Mouse (Mus musculus) c-Kit-negative CD71-positive TER-119-positive erythroid progenitor cells, embryonic 14.5 days (primary cell): ENCODE results near the gene Pml.
"Not testable (repeated sequence)": the region's sequence is repeated elsewhere in the genome, so short reads cannot be mapped to it uniquely, and the experiment has no call there.

Experiments used
- DNase-seq: peaks from one replicate; pipeline ENCODE4 v3.0.0-alpha.2; 2013; ENCODE audit warnings: low read depth, low spot score

Gene Pml

GRCm38 (mm10) chr9:58271551-58271950 is 22.0 kb upstream of the Pml start:
- DNase-seq = not testable (repeated sequence)

- no peak for DNase-seq
Observed at GRCm38 (mm10) chr9:58271109-58271508, 21.5 kb upstream of the Pml start.

GRCm38 (mm10) chr9:58270081-58270480 is 20.5 kb upstream of the Pml start:
- DNase-seq = no peak

- no peak for DNase-seq
Observed at GRCm38 (mm10) chr9:58268384-58269313, 19.1 kb upstream of the Pml start.

GRCm38 (mm10) chr9:58267046-58267445 is 17.5 kb upstream of the Pml start:
- no peak for DNase-seq

GRCm38 (mm10) chr9:58266571-58267011 is 17.0 kb upstream of the Pml start:
- no peak for DNase-seq

- no peak for DNase-seq
Observed at GRCm38 (mm10) chr9:58265368-58265767, 15.8 kb upstream of the Pml start.

- no peak for DNase-seq
Observed at GRCm38 (mm10) chr9:58262507-58262906, 12.9 kb upstream of the Pml start.

GRCm38 (mm10) chr9:58255704-58256685 is 6.4 kb upstream of the Pml start:
- DNase-seq = no peak

GRCm38 (mm10) chr9:58255105-58255504 is 5.5 kb upstream of the Pml start:
- no peak for DNase-seq

- DNase-seq = not testable (repeated sequence)
Observed at GRCm38 (mm10) chr9:58253805-58254122, 4.2 kb upstream of the Pml start.

- DNase-seq = peak; percentile 86
Observed at GRCm38 (mm10) chr9:58253033-58253804, 3.6 kb upstream of the Pml start, which contains the start of gene Stoml1. TSS of gene Stoml1 (plus strand) at chr9:58253164.

GRCm38 (mm10) chr9:58250730-58251129 is 1.1 kb upstream of the Pml start:
- not testable (repeated sequence) for DNase-seq

GRCm38 (mm10) chr9:58250322-58250721 is 736 bp upstream of the Pml start:
- DNase-seq = no peak

- DNase-seq = no peak
Observed at GRCm38 (mm10) chr9:58248746-58249413, 706 bp downstream of the Pml start.

- DNase-seq = peak; percentile 71
Observed at GRCm38 (mm10) chr9:58247064-58247759, 2.4 kb downstream of the Pml start.

- peak; percentile 68 for DNase-seq
Observed at GRCm38 (mm10) chr9:58246083-58246591, 3.4 kb downstream of the Pml start.

GRCm38 (mm10) chr9:58243696-58244095 is 5.9 kb downstream of the Pml start:
- DNase-seq = no peak

- DNase-seq = no peak
Observed at GRCm38 (mm10) chr9:58242696-58243095, 6.9 kb downstream of the Pml start.
